Mouse (Mus musculus) ES-E14 (cell line): Measurements from ENCODE around the gene Sbk1. TPM values are rescaled to one million over a fixed set of nuclear protein-coding genes. Genes with fewer than 3 reads are reported as not detected.

ENCODE experiments used
- DNase-seq: peaks from one replicate; pipeline ENCODE4 v3.0.0-alpha.2; 2013; ENCODE audit warnings: low read depth, low spot score
- H3K27ac ChIP-seq: 2 replicates; pipeline ENCODE4 v1.5.1; 2012; ENCODE audit warnings: low read depth, mild to moderate bottlenecking, low read length, moderate library complexity, mixed read lengths; ENCODE audit not compliant: poor library complexity, insufficient read depth, severe bottlenecking
- H3K36me3 ChIP-seq: 2 replicates; pipeline ENCODE4 v1.6.1; 2012; ENCODE audit warnings: mild to moderate bottlenecking, low read length, moderate library complexity, mixed read lengths; ENCODE audit not compliant: control insufficient read depth, poor library complexity, insufficient read depth, severe bottlenecking
- H3K4me1 ChIP-seq, 2 experiments: fragments of 150-350 bp in 1 of 2; sonication (generic) in 1 of 2; 2 replicates each; pipeline ENCODE4 v1.6.1; 2012; ENCODE audit warnings: low read length in 2 of 2, mild to moderate bottlenecking in 1 of 2, mixed read lengths in 1 of 2; ENCODE audit not compliant: control insufficient read depth in 2 of 2, insufficient read depth in 2 of 2, poor library complexity in 1 of 2
- H3K4me3 ChIP-seq, 2 experiments: fragments of 150-350 bp in 1 of 2; sonication (generic) in 1 of 2; 2 replicates each; pipeline ENCODE4 v1.5.1; 2012; ENCODE audit warnings: low read length in 2 of 2, low read depth in 1 of 2, mild to moderate bottlenecking in 1 of 2, mixed read lengths in 1 of 2; ENCODE audit not compliant: insufficient read depth in 1 of 2, poor library complexity in 1 of 2, severe bottlenecking in 1 of 2
- H3K9ac ChIP-seq: 2 replicates; pipeline ENCODE4 v1.6.1; 2012; ENCODE audit warnings: low read depth, mild to moderate bottlenecking, low read length, mixed read lengths; ENCODE audit not compliant: poor library complexity, insufficient read depth, severe bottlenecking
- H3K9me3 ChIP-seq: fragments of 150-350 bp; sonication (generic); 2 replicates; pipeline ENCODE4 v1.6.1; 2012; ENCODE audit warnings: low read depth, mild to moderate bottlenecking, low read length; ENCODE audit not compliant: control insufficient read depth, insufficient read depth
- CHD2 ChIP-seq: IDR thresholded peaks from 2 replicates; pipeline ENCODE4 v1.6.1; 2014; ENCODE audit warnings: mild to moderate bottlenecking, low read depth, low read length, inconsistent platforms
- HCFC1 ChIP-seq: IDR thresholded peaks from 2 replicates; pipeline ENCODE4 v1.6.1; 2012; ENCODE audit warnings: low read length, inconsistent platforms, borderline replicate concordance; ENCODE audit not compliant: insufficient read depth
- MAFK ChIP-seq: IDR thresholded peaks from 2 replicates; pipeline ENCODE4 v1.6.1; 2014; ENCODE audit warnings: mild to moderate bottlenecking, low read depth, low read length, inconsistent platforms; ENCODE audit not compliant: insufficient read depth
- ZC3H11A ChIP-seq: IDR thresholded peaks from 2 replicates; pipeline ENCODE4 v1.6.1; 2012; ENCODE audit warnings: low read depth, mild to moderate bottlenecking, inconsistent platforms, low read length, borderline replicate concordance
- ZNF384 ChIP-seq: IDR thresholded peaks from 2 replicates; pipeline ENCODE4 v1.6.1; 2012; ENCODE audit warnings: low read depth, low read length, inconsistent platforms
- in situ Hi-C, 2 experiments: fragments of 600-800 bp; cut with MboI; formaldehyde crosslinking; loops; one replicate each; pipeline ENCODE4 v1.15.1; 2025; ENCODE audit warnings: low sequenced_read_pairs in 2 of 2, inconsistent platforms in 1 of 2; ENCODE audit not compliant: unreplicated experiment in 2 of 2
- total RNA-seq: library from RNA; depleted of rRNA; stranded (reverse); fragments of 300-350 nt; gene quantifications from 2 replicates; pipeline ENCODE4 v1.2.3, GENCODE M21; 2012

The Sbk1 gene
- total RNA-seq, 1 experiment, result 18.6 TPM

DNA sequence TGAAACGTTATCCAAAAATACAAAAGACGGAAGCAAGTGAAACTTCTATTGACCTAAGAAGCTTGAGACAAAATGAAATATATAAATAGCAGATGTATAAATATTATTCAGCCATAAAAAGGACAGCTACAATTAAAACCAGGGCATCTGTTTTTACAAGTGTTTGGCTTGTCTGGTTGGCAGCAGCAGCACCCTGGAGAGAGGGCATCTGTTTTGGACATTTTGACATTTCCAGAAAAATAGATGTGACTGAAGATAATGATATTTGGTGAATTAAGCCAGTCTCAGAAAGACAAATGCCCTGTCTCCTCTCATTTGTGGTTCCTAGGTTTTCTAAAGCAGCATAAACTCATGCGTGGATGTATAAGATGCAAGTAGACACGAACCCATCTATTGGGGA is 39.4 kb downstream of the Sbk1 start:
- DNase-seq, result no peak
- in situ Hi-C loops, result no loop called here
- Histone ChIP-seq H3K27ac (no peak overlapping the region), H3K9me3 (no peaks in the 10 kb centered on the region), H3K4me3 (no peak overlapping the region), H3K9ac (no peak overlapping the region), H3K36me3 (no peaks in the 10 kb centered on the region; the same call in 1 of the 2 replicates), H3K4me1 (peaks cover 0 to 2% of the 10 kb centered on the region in 2 experiments; a peak in 1 of 4 replicates)
- no peak for TF ChIP-seq ZNF384
- no peak for TF ChIP-seq MAFK
- TF ChIP-seq HCFC1, result no peak
- no peak for TF ChIP-seq ZC3H11A
- no peak for TF ChIP-seq CHD2

DNA sequence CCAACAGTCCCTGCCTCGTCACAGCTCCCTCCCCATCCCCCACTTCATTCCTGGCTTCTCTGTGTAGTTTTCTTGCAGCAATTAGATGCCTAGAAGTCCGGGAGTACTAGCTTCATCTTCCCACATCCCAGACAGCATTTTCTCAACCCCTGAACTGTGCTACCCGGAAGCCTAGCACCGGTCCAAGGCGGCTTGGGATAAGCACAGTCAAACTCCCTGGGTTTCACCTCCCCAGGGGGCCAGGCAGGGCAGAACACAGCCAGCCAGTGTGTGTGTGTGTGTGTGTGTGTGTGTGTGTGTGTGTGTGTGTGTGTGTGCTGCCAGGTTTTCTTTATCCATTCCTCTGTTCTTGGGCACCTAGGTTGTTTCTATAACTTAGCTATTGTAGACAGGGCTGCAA is 40.9 kb downstream of the Sbk1 start:
- in situ Hi-C loops, result no loop called here

DNA sequence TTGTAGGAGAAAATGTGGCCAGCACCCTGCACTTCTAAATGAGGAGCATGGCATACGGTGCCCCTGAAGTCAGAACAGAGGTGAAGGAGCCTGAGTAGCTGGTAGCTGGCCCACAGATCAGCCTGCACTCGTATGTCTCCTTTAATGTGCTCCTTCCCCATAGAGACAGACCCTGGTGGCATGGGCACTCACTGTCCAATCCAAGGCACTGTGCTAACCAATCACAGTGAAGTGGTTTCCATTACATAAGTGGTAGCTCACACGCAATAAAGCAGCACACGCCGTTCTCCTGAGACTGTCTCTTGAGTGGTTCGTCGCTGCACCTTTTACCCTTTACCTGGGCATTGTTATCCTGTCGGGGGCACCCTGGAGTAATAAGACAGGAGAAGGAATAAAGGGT is 41.9 kb downstream of the Sbk1 start:
- peaks cover 0 to 2% of the 10 kb centered on the region in 2 experiments; a peak in 2 of 4 replicates for H3K4me1 ChIP-seq
- H3K9me3 ChIP-seq, result no peaks in the 10 kb centered on the region
- no peak for TF ChIP-seq ZNF384
- TF ChIP-seq HCFC1, result no peak
- no peak for TF ChIP-seq ZC3H11A
- TF ChIP-seq CHD2, result no peak
- no peak for TF ChIP-seq MAFK
- H3K9ac ChIP-seq, result no peak overlapping the region
- H3K36me3 ChIP-seq, result no peaks in the 10 kb centered on the region; the same call in 1 of the 2 replicates
- in situ Hi-C loops, result no loop called here
- no peak for DNase-seq
- H3K4me3 ChIP-seq, result no peak overlapping the region
- H3K27ac ChIP-seq, result no peak overlapping the region

More for the DNA sequence above, 40.9 kb downstream of the Sbk1 start:
- no peak for DNase-seq
- Histone ChIP-seq H3K27ac (no peak overlapping the region), H3K4me3 (no peak overlapping the region), H3K9ac (no peak overlapping the region), H3K9me3 (no peaks in the 10 kb centered on the region), H3K4me1 (peaks cover 0 to 2% of the 10 kb centered on the region in 2 experiments; a peak in 2 of 4 replicates), H3K36me3 (no peaks in the 10 kb centered on the region; the same call in 1 of the 2 replicates)
- TF ChIP-seq MAFK (no peak), CHD2 (no peak), ZC3H11A (no peak), ZNF384 (no peak), HCFC1 (no peak)

DNA sequence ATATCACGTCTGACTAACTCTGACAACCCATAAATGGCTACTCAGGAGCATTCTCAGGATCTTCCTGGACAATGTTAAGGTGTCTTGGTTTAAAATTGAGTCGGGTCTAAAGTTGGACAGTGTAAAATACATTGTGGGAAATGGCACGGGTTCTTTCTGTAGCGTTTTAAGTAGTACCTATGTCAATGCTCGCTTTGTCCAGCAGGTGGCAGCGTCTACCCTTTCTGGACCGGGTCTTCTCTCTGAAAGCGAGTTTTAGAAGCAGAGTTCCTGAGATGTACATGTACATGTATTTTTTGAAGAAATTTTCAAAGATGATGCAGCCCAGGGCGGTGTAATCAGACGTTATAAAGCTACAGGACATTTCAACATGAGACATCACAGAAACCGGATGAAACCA is 51.3 kb downstream of the Sbk1 start:
- in situ Hi-C loops, result no loop called here
- peak overlapping the region; percentile 99; the same call in 1 of the 2 replicates for H3K27ac ChIP-seq
- H3K9me3 ChIP-seq, result no peaks in the 10 kb centered on the region
- TF ChIP-seq CHD2 (no peak), ZC3H11A (peak; percentile 87; the same call in 1 of the 2 replicates), HCFC1 (peak; percentile 31; the same call in 1 of the 2 replicates), ZNF384 (no peak), MAFK (no peak)
- H3K9ac ChIP-seq, result peak overlapping the region; percentile 77; the same call in 1 of the 2 replicates
- peak overlapping the region in 1 of 2 experiments; percentile 53; a peak in 3 of 4 replicates for H3K4me3 ChIP-seq
- DNase-seq, result peak; percentile 92
- H3K36me3 ChIP-seq, result peaks cover 3% of the 10 kb centered on the region; the same call in 1 of the 2 replicates
- H3K4me1 ChIP-seq, result peaks cover 6 to 14% of the 10 kb centered on the region in 2 experiments
